Mouse (Mus musculus) neural tube, postnatal 0 days (tissue): Measurements from ENCODE around the gene Svip. TPM values are rescaled to one million over a fixed set of nuclear protein-coding genes. Genes with fewer than 3 reads are reported as not detected.

Experiments
- polyA plus RNA-seq: library from polyadenylated mRNA; unstranded; fragments of >200 nt; fragmentation: Nextera tagmentation; extraction: Ambion mirVana; gene quantifications from 2 replicates; pipeline ENCODE4 v1.2.1, GENCODE M21; 2015

Svip gene
- polyA plus RNA-seq, result 21.8 and 22.5 TPM in 2 replicates

DNA sequence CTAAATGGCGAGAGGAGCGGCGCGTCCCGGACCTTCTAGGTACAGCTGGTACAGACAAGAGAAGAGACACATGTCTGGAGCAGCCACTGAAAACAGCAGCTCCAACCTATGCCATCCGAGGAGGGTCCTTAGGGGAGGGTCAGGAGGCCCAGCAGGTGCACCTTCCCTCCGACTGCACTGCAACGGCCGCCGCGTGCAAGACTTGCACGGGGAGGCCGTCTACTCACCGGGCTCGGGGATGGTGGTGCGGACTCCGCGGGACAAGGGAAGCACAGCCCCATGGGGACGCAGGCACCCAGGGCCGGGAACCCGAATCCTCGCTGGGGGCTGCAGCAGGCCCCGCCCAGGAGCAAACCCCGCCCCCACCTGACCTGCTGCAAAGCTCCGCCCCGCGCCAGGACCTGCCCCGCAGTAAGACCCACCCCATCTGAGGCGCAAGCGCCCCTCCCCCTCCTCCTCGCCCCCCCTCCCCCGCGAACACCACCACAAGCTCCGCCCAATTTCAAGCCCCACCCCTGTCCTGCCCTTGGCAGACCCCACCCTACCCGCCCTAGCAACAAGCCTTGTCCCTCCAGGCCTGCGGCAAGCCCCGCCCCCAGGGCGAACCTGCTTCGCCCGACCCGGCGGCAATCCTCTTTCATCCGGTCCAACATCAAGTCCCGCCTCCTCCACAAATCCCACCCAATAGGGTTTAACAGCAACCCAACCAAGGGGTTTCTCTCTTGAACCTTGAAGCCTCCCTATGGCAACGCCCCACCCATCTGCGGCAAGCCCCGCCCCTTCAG, at the start of gene Svip:
Gene Svip (minus strand): TSS at position 508 of the 785 bp plus-strand sequence.

DNA sequence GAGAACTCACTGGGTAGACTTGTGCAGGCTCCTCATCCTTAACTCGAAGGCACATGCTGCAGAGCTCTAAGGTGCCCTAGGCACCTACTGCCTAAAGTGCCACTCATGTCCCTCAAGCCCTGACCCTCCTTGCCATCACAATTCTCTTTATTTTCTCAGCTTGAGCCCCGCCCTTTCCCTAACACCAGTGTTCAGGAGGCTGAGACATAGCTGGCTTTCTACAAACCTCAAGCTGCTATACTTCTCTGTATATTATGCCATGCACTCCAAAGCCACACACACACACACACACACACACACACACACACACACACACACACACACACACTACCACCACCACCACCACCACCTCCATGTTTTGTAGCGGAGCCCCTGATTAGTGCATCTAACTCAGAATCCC, 9.8 kb upstream of the Svip start, which contains the start of gene 1700015G11Rik:
Gene 1700015G11Rik (minus strand): TSS at position 101 of the 400 bp plus-strand sequence.

Other genes with a start within 250 kb of the Svip start
- 17.4 and 19.3 TPM in 2 replicates for gene Gas2, start 144.0 kb downstream of the Svip start, polyA plus RNA-seq
- gene Fancf, start 143.8 kb downstream of the Svip start, polyA plus RNA-seq, result 9.5 and 10.9 TPM in 2 replicates
- gene 1700015G11Rik, start 9.7 kb upstream of the Svip start, polyA plus RNA-seq, result 0.46 TPM in 1 of 2 replicates, not detected in the other